Mouse (Mus musculus): Measurements from ENCODE around the gene Zfp663. TPM values are rescaled to one million over a fixed set of nuclear protein-coding genes. Genes with fewer than 3 reads are reported as not detected.
A peak's percentile ranks its signal among the peaks of the same experiment; 100 is the strongest.

The Zfp663 gene
- polyA plus RNA-seq, 1 experiment from 2014 or later: not detected

DNA sequence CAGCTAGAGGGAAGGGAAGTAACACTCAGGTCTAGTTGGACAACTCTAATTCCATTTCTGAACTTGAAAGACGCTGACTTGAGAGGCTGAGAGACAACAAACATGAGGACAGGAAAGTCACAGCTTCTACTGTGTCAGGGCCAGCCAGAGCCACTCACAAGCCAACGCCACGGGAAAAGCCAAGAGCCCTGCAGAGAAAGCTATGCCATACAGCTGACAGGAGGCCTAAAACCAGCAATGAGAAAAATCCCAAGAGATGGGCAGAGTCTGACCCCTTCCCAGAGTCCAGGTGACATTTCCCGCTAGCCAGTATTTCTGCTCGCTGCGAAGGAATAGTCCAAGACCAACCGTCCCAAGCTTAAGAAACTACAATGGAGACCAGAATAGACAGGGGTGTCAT lies 49.6 kb downstream of the Zfp663 start:
- Histone ChIP-seq H3K9ac (no peak overlapping the region), H3K27ac (replicated peaks) (peak overlapping the region; percentile 53), H3K27me3 (no peaks in the 10 kb centered on the region), H3K9me3 (replicated peaks) (no peaks in the 10 kb centered on the region), H3K4me3 (replicated peaks) (no peak overlapping the region), H3K4me1 (replicated peaks) (peaks cover 78% of the 10 kb centered on the region), H3K4me2 (no peak overlapping the region), H3K36me3 (replicated peaks) (peaks cover 25% of the 10 kb centered on the region)
- ATAC-seq (ENCODE audit: insufficient read depth): no peak
- WGBS (ENCODE audit: insufficient replicate concordance): 64% methylated on average over 7 of the region's 7 CpGs

DNA sequence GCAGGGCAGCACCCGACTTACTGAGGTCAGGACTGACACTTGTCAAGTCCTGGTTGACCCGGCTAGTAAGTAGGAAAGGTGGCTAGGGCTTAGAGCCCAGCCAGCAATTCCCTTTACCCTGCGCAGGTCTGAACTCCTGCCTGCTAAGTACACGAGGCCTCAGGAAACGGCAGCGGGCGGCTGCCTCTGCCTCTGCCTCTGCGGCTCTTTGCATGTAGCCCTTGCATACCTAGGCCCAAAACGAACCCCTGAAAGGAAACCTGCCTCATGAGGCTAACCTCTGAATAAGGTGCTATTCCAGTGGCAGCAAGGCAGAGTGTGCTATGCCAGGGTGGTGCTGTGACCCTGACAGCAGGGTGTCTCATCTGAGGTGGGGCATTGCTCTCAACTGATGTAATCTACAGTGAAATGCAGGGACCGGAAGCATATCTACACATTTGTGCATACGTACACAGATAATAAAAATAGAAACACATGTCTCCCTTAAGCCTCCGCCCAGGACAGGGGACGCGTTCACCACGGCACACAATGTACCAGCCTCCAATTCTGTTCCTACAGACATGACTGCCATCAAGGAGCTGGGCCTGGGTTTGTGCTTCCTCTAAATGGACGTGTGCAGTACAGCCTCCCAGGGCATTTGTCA lies 50.8 kb downstream of the Zfp663 start:
- Histone ChIP-seq H3K4me1 (replicated peaks) (peaks cover 66% of the 10 kb centered on the region), H3K27ac (replicated peaks) (peak overlapping the region; percentile 19; the same call in 1 of the 2 replicates), H3K4me2 (no peak overlapping the region; the same call in 1 of the 2 replicates), H3K27me3 (no peaks in the 10 kb centered on the region), H3K9ac (no peak overlapping the region), H3K36me3 (replicated peaks) (peaks cover 30% of the 10 kb centered on the region), H3K9me3 (replicated peaks) (no peaks in the 10 kb centered on the region), H3K4me3 (replicated peaks) (no peak overlapping the region)
- peak; percentile 34 for ATAC-seq (ENCODE audit: insufficient read depth)
- 18% methylated on average over 16 of the region's 16 CpGs for WGBS (ENCODE audit: insufficient replicate concordance)

DNA sequence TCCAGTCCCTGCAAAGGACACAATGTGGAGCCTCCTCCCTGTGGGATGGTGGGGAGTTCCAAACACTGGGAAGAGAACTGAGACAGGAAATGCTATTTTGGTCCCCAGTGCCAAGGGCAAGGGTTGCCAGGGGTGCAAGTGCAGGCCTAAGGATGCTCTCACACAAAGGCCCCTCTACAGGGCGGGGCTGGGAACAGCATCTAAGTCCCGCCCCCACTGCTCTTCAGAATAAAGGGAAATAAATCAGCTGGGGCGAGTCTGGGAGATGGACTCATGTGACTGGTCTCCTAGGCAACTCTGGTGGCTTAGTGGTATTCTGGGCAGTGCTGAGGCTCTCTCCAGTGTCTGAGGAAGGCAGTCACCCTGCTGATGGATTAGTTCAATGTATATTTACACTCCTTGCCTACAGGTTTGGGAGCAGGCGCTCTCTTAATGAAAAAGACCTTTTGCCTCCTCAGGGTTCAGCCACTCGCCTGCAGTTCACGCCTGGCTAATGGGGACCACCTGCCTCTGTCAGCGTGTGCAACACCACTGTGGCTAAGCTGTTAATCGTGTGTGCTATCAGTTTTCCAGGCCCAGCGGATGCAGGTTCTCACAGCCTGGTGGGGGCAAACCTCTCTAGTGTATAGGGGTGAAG lies 51.6 kb downstream of the Zfp663 start:
- H3K9me3 ChIP-seq (replicated peaks): no peaks in the 10 kb centered on the region
- H3K27ac ChIP-seq (replicated peaks): peak overlapping the region; percentile 19; the same call in 1 of the 2 replicates
- no peak overlapping the region for H3K4me2 ChIP-seq
- no peaks in the 10 kb centered on the region for H3K27me3 ChIP-seq
- peak; percentile 36; the same call in 1 of the 2 replicates for ATAC-seq (ENCODE audit: insufficient read depth)
- H3K4me3 ChIP-seq (replicated peaks): no peak overlapping the region
- peaks cover 59% of the 10 kb centered on the region for H3K4me1 ChIP-seq (replicated peaks)
- H3K36me3 ChIP-seq (replicated peaks): peaks cover 30% of the 10 kb centered on the region
- no peak overlapping the region for H3K9ac ChIP-seq
- WGBS (ENCODE audit: insufficient replicate concordance): 46% methylated on average over 9 of the region's 9 CpGs

DNA sequence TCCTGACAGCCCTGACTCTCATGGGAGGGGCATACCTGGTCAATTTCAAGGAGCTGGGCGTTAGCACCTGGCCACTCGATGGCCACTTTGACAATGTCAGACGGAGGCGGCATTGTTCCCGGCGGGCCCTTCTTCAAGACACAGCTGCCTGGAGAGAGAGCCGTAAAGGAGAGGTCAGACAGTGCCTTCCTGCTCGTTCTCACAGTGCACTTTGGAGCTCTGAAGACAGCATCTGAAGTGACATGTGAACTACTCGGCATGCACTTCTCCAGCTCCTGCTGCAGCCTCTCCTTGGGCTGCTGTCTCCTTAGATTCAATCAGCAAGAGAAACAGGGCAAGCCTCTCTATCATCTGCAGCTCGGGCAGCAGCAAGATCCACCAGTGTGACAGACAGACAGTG lies 52.3 kb downstream of the Zfp663 start:
- Histone ChIP-seq H3K27ac (replicated peaks) (no peak overlapping the region), H3K4me1 (replicated peaks) (peaks cover 52% of the 10 kb centered on the region), H3K4me3 (replicated peaks) (no peak overlapping the region), H3K9ac (no peak overlapping the region), H3K9me3 (replicated peaks) (no peaks in the 10 kb centered on the region), H3K36me3 (replicated peaks) (peaks cover 34% of the 10 kb centered on the region), H3K27me3 (no peaks in the 10 kb centered on the region), H3K4me2 (no peak overlapping the region)
- ATAC-seq (ENCODE audit: insufficient read depth): no peak
- WGBS (ENCODE audit: insufficient replicate concordance): 64% methylated on average over 10 of the region's 10 CpGs

DNA sequence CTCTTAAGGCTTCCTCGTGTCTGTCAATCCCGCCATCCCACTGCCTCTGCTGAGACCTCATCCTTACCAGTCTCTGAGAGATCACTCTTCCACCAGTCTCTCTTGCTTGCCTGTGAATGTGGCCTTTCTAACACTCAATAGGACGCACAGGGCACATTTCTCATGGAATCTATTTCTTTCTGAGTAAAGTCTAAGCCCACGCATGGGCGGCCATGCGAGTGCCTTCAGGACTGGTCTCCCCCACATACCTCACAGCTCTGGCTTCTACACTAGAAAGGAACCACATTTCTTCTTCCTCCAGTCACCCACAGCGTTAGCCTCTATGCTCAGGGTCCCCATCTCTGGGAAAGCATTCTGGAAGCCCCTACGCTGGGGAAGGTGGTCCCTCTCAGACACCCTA lies 54.3 kb downstream of the Zfp663 start:
- WGBS (ENCODE audit: insufficient replicate concordance): 74% methylated on average over 8 of the region's 8 CpGs

DNA sequence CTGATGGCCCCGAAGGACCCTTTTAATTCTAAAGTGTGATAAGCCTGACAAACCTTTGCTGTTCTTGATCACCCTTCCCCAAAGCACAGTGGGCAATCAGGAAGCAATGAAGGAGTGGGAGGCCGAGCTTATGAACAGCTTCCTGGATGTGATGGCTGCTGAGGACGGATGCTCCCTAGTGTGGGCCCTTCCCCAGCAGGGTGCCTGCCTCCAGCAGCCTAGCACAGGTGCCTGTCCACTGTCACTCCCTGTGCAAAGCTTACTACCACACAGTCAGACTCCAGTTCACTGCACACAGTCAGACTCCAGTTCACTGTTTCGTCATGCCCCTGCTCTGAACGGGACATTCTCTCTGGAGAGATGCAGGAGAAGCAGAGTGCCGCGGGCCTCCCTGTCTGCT lies 56.1 kb downstream of the Zfp663 start:
- 69% methylated on average over 7 of the region's 7 CpGs for WGBS (ENCODE audit: insufficient replicate concordance)
- no peak overlapping the region for H3K9ac ChIP-seq
- ATAC-seq (ENCODE audit: insufficient read depth): no peak
- H3K4me3 ChIP-seq (replicated peaks): no peak overlapping the region
- peaks cover 16% of the 10 kb centered on the region for H3K4me1 ChIP-seq (replicated peaks)
- no peak overlapping the region for H3K4me2 ChIP-seq
- H3K9me3 ChIP-seq (replicated peaks): no peaks in the 10 kb centered on the region
- H3K27me3 ChIP-seq: no peaks in the 10 kb centered on the region
- H3K27ac ChIP-seq (replicated peaks): no peak overlapping the region
- peaks cover 42% of the 10 kb centered on the region for H3K36me3 ChIP-seq (replicated peaks)

More for the DNA sequence above, 54.3 kb downstream of the Zfp663 start:
- peaks cover 35% of the 10 kb centered on the region for H3K4me1 ChIP-seq (replicated peaks)
- no peak for ATAC-seq (ENCODE audit: insufficient read depth)
- H3K27ac ChIP-seq (replicated peaks): no peak overlapping the region
- H3K4me3 ChIP-seq (replicated peaks): no peak overlapping the region
- peaks cover 37% of the 10 kb centered on the region for H3K36me3 ChIP-seq (replicated peaks)
- no peaks in the 10 kb centered on the region for H3K27me3 ChIP-seq
- H3K9me3 ChIP-seq (replicated peaks): no peaks in the 10 kb centered on the region
- H3K4me2 ChIP-seq: no peak overlapping the region
- H3K9ac ChIP-seq: no peak overlapping the region

DNA sequence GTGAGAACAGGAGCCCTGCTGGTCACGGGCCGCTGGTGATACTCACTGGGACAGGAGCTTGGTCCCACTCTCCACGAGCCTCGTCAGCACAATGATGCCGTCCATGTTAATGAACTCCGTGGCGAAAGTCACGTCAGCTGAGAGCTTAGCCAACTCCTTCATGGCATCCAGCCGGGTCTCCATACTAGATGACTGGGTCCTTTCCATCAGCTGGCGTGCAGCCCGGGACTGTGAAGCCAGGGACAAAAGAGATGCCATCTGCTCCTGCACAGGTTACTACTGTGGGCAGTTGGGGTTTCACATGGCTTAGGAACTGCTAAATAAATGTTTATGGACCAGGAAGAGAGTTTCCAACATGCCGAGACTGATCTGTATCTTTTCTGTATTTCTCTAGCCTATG lies 57.0 kb downstream of the Zfp663 start:
- peaks cover 42% of the 10 kb centered on the region for H3K36me3 ChIP-seq (replicated peaks)
- ATAC-seq (ENCODE audit: insufficient read depth): no peak
- peaks cover 8% of the 10 kb centered on the region for H3K4me1 ChIP-seq (replicated peaks)
- no peak overlapping the region for H3K27ac ChIP-seq (replicated peaks)
- no peak overlapping the region for H3K9ac ChIP-seq
- no peaks in the 10 kb centered on the region for H3K9me3 ChIP-seq (replicated peaks)
- H3K4me2 ChIP-seq: no peak overlapping the region
- 79% methylated on average over 12 of the region's 12 CpGs for WGBS (ENCODE audit: insufficient replicate concordance)
- no peaks in the 10 kb centered on the region for H3K27me3 ChIP-seq
- H3K4me3 ChIP-seq (replicated peaks): no peak overlapping the region

DNA sequence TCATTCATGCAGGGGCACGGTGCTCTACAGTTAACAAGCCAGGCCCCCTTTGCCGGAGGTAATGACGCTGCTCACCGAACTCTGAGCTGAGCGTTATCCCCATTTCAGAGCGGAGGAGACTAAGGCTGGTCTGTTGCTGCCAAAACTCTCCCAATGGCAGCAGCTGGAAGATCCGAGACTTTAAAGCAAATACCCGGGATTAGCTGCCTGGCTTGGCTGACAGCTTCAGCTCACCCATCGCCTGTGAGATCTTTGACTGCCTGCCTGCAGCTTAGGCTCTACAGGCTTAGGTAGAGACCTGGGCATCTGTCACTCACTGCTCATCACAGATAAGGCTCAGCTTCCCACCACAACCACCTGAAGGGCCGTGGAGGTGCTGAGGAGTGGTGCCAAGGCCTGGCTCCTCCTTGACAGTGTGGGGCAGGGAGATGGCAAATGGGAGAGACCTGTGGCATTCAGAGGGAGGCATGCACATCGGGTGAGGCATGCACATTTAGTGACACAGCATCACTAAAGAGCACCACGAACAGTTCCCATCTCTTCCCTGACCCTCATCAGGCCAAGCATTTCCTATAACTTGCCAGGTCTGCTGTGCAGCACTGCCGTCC lies 57.6 kb downstream of the Zfp663 start:
- ATAC-seq (ENCODE audit: insufficient read depth): no peak
- Histone ChIP-seq H3K27ac (replicated peaks) (no peak overlapping the region), H3K4me1 (replicated peaks) (peaks cover 4% of the 10 kb centered on the region), H3K9ac (no peak overlapping the region), H3K4me2 (no peak overlapping the region), H3K9me3 (replicated peaks) (no peaks in the 10 kb centered on the region), H3K4me3 (replicated peaks) (no peak overlapping the region), H3K27me3 (no peaks in the 10 kb centered on the region), H3K36me3 (replicated peaks) (peaks cover 37% of the 10 kb centered on the region)
- WGBS (ENCODE audit: insufficient replicate concordance): 75% methylated on average over 13 of the region's 13 CpGs

DNA sequence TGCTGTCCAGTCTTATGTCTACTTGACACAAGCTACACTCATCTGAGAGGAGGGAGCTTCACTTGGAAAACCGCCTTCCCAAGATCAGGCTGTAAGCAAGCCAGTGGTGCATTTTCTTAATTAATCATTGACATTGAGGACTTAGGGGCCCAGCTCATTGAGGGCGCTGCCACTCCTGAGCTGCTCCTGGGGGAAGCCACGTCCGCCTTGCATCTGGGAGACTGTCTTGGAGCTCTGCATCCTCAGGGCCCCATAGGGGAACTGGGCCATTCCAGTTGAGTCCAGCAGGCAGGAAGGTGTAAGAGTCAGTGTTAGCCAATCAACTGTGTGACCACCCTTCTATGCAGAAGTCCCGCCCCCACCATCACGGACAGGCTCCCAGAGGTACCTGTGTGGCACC lies 60.7 kb downstream of the Zfp663 start:
- Histone ChIP-seq H3K36me3 (replicated peaks) (peaks cover 33% of the 10 kb centered on the region), H3K4me2 (no peak overlapping the region), H3K9me3 (replicated peaks) (no peaks in the 10 kb centered on the region), H3K9ac (no peak overlapping the region), H3K4me3 (replicated peaks) (no peak overlapping the region), H3K27me3 (no peaks in the 10 kb centered on the region), H3K27ac (replicated peaks) (no peak overlapping the region), H3K4me1 (replicated peaks) (peaks cover 5% of the 10 kb centered on the region)
- no peak for ATAC-seq (ENCODE audit: insufficient read depth)
- WGBS (ENCODE audit: insufficient replicate concordance): 80% methylated on average over 6 of the region's 6 CpGs

DNA sequence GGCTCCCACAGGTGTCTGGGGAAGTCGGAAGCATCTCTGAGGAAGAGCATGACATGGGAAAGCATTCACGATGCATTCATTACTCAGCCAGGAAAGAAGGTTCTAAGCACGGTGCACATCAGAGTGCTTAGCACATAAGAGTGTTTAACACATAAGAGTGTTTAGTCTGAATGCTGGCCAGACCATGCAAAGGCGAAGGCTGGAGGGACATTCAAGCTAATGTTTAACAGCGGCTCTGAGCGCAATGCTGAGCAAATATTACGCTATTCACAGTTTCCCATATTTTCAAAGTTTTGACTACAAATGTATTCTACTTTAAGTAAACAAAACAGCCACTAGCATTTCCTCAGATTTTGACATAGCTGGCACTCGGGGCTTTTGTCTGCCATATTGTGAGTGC lies 63.1 kb downstream of the Zfp663 start:
- peak overlapping the region; percentile 73 for H3K27ac ChIP-seq (replicated peaks)
- H3K9me3 ChIP-seq (replicated peaks): no peaks in the 10 kb centered on the region
- no peak overlapping the region for H3K9ac ChIP-seq
- H3K27me3 ChIP-seq: no peaks in the 10 kb centered on the region
- WGBS (ENCODE audit: insufficient replicate concordance): 73% methylated on average over 8 of the region's 8 CpGs
- H3K4me3 ChIP-seq (replicated peaks): no peak overlapping the region
- peaks cover 5% of the 10 kb centered on the region for H3K4me1 ChIP-seq (replicated peaks)
- no peak overlapping the region for H3K4me2 ChIP-seq
- peaks cover 38% of the 10 kb centered on the region for H3K36me3 ChIP-seq (replicated peaks)
- no peak for ATAC-seq (ENCODE audit: insufficient read depth)

DNA sequence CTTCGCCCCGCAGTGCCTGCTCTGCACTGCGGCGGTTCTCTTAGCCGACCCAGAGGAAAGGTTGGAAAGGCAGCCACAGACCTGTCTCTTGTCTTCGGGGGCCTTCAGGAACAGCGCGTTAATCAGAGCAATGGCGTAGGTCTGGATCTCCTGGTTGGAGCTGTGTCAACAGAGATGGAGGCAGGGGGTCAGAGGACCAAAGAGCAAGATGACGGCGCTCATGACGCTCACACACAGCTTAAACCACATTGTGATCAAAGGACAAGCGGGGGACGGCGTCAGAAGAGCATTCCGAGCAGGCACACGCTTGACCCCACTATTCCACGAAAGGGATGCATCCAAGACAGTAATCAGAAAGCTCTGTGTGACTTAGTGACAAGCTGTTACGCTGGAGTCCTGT lies 63.7 kb downstream of the Zfp663 start:
- Histone ChIP-seq H3K9me3 (replicated peaks) (no peaks in the 10 kb centered on the region), H3K4me2 (no peak overlapping the region; the same call in 1 of the 2 replicates), H3K36me3 (replicated peaks) (peaks cover 38% of the 10 kb centered on the region), H3K27me3 (no peaks in the 10 kb centered on the region), H3K9ac (no peak overlapping the region), H3K4me1 (replicated peaks) (peaks cover 5% of the 10 kb centered on the region), H3K4me3 (replicated peaks) (no peak overlapping the region), H3K27ac (replicated peaks) (peak overlapping the region; percentile 73)
- 74% methylated on average over 19 of the region's 19 CpGs for WGBS (ENCODE audit: insufficient replicate concordance)
- ATAC-seq (ENCODE audit: insufficient read depth): no peak

All from liver, embryonic 15.5 days (tissue).